Mouse (Mus musculus): ENCODE data around the gene Fgfr4.

The Fgfr4 gene

GRCm38 (mm10) chr13:55210193-55210970, 57.9 kb downstream of the Fgfr4 start:
- DNase-seq (ENCODE audit: low read depth) = no peak

GRCm38 (mm10) chr13:55210971-55211220, 58.5 kb downstream of the Fgfr4 start:
- DNase-seq (ENCODE audit: low read depth) = no peak

- peak; percentile 82 for DNase-seq (ENCODE audit: low read depth)
These were observed 59.0 kb downstream of the Fgfr4 start for GRCm38 (mm10) chr13:55211221-55212010.

GRCm38 (mm10) chr13:55212011-55212360, 59.5 kb downstream of the Fgfr4 start:
- no peak for DNase-seq (ENCODE audit: low read depth)

GRCm38 (mm10) chr13:55212361-55213137, 60.1 kb downstream of the Fgfr4 start:
- no peak for DNase-seq (ENCODE audit: low read depth)

- DNase-seq (ENCODE audit: low read depth) = no peak
These were observed 60.8 kb downstream of the Fgfr4 start for GRCm38 (mm10) chr13:55213138-55213806.

All from c-Kit-positive CD71-positive TER-119-negative erythroid progenitor cells, embryonic 14.5 days (primary cell).